Mouse (Mus musculus): Measurements from ENCODE around the gene Usp18.

DNA sequence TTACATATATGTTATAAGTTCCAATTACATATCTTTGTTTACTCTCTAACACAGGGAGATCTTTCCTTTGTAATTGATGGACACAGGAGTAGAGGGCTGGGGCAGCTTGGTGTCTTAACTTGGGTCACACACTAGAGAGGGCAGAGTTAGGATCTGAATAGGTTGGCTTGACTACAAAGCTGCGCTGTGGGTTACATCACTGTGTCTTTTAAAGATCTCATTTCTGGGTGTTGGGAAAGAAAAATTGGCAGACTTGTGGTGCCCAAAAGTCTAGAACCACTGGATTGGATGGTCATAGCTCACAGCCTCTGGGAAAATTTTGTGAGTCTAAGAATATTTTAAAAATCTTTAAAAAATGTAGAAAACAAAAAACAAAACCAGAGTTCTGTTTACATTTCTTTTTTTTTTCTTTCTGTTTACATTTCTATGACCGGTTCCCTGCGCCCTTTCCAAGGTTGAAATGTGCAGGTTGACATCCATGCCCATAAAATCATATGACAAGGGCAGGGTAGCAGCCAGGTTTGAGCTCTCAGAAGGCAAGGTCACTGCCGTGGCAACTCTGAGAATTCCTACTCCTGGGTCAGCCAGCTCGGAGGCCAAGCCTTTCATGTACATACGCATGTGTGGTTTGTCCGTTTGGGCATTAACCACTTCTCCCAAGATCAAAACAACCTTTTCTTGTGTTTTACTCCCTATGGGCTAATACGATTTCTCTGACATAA, 23.7 kb upstream of the Usp18 start:
- no peak for TF ChIP-seq POLR2A (IDR thresholded peaks at IDR 0.05; ENCODE audit: borderline replicate concordance, insufficient read depth, low read length)
- TF ChIP-seq CTCF (IDR thresholded peaks at IDR 0.05; ENCODE audit: borderline replicate concordance, insufficient read depth, low read depth, low read length), result no peak
